Mouse (Mus musculus): ENCODE data around the gene Ufsp2. TPM values are rescaled to one million over a fixed set of nuclear protein-coding genes. Genes with fewer than 3 reads are reported as not detected.

Ufsp2 gene
- polyA plus RNA-seq, 1 experiment from 2014 or later = 60.7 TPM

DNA sequence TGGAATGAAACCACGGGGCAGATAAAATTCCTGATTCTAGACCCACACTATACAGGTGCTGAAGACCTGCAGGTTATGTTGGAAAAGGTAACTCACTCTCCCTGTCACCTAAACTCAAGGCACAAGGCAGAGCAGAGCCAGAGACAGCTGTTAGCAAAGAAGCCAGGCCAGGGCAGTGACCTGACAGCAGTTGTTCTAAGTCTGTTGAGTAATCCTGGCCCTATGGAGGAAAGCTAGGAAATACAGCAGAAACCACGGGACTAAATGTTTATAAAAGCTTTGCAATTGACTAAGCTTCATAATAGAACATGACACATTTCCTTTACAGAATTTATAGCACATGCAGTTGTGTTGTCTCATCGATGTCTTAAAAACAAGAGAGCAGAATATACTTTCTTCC, 20.2 kb downstream of the Ufsp2 start:
- Histone ChIP-seq H3K27me3 (ENCODE audit: low read depth, poor library complexity, severe bottlenecking) (no peaks in the 10 kb centered on the region), H3K27ac (replicated peaks) (no peak overlapping the region), H3K4me3 (no peak overlapping the region), H3K4me1 (peaks cover 26% of the 10 kb centered on the region), H3K36me3 (peaks cover 49% of the 10 kb centered on the region), H3K9me3 (replicated peaks) (no peaks in the 10 kb centered on the region)
- DNase-seq (ENCODE audit: low spot score) = no peak
- 88% methylated on average over 3 of the region's 3 CpGs for WGBS

GRCm38 (mm10) chr8:45998228-45998627, 22.9 kb downstream of the Ufsp2 start:
- Histone ChIP-seq H3K27me3 (ENCODE audit: low read depth, poor library complexity, severe bottlenecking) (no peaks in the 10 kb centered on the region), H3K27ac (replicated peaks) (no peak overlapping the region), H3K9me3 (replicated peaks) (no peaks in the 10 kb centered on the region), H3K4me1 (peaks cover 27% of the 10 kb centered on the region), H3K36me3 (peaks cover 42% of the 10 kb centered on the region), H3K4me3 (no peak overlapping the region)
- DNase-seq (ENCODE audit: low spot score) = no peak
- 85% methylated on average over 2 of the region's 2 CpGs for WGBS

- Histone ChIP-seq H3K9me3 (replicated peaks) (no peaks in the 10 kb centered on the region), H3K4me1 (peaks cover 27% of the 10 kb centered on the region), H3K27me3 (ENCODE audit: low read depth, poor library complexity, severe bottlenecking) (no peaks in the 10 kb centered on the region), H3K36me3 (peaks cover 32% of the 10 kb centered on the region), H3K27ac (replicated peaks) (peak within 1 kb of the TSS; percentile 97), H3K4me3 (peak within 1 kb of the TSS; percentile 68)
- WGBS = 4% methylated on average over 22 of the region's 22 CpGs
- no peak for DNase-seq (ENCODE audit: low spot score)
Measured at GRCm38 (mm10) chr8:45999138-45999783, 23.9 kb downstream of the Ufsp2 start, which contains the start of gene Lrp2bp. Gene Lrp2bp (plus strand): TSS chr8:45999303.

- Histone ChIP-seq H3K27me3 (ENCODE audit: low read depth, poor library complexity, severe bottlenecking) (no peaks in the 10 kb centered on the region), H3K27ac (replicated peaks) (peak overlapping the region; percentile 97), H3K9me3 (replicated peaks) (no peaks in the 10 kb centered on the region), H3K4me3 (peak overlapping the region; percentile 68), H3K4me1 (peaks cover 27% of the 10 kb centered on the region), H3K36me3 (peaks cover 28% of the 10 kb centered on the region)
- DNase-seq (ENCODE audit: low spot score) = peak; percentile 99
- WGBS = 8% methylated on average over 55 of the region's 55 CpGs
Measured at GRCm38 (mm10) chr8:45999784-46000705, 24.7 kb downstream of the Ufsp2 start.

DNA sequence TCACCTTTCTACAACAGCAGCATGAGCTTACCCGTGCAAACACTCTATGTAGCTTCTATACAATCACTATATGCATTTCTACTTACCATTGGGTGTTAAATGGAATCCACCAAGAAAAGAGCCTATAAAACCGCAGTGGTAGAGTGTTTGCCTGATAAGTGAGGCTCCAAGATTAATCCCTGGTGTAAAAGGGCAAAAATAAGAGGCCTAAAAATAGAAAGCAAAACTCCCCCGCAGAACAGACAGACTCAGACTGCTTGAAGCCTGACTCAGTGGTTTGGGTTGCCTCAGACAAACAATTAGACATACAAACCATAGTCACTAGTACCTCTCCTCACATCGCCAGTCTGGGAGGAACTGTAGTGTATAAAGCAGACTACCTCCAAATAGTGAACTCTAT, 30.3 kb downstream of the Ufsp2 start, which contains the start of gene Ankrd37:
TSS of gene Ankrd37 (minus strand) at position 112 of the 400 bp plus-strand sequence.
- H3K9me3 ChIP-seq (replicated peaks) = no peaks in the 10 kb centered on the region
- H3K4me3 ChIP-seq = no peak within 1 kb of the TSS
- no peak for DNase-seq (ENCODE audit: low spot score)
- no peak within 1 kb of the TSS for H3K27ac ChIP-seq (replicated peaks)
- H3K4me1 ChIP-seq = peaks cover 3% of the 10 kb centered on the region
- H3K27me3 ChIP-seq (ENCODE audit: low read depth, poor library complexity, severe bottlenecking) = no peaks in the 10 kb centered on the region
- 73% methylated on average over 4 of the region's 4 CpGs for WGBS
- H3K36me3 ChIP-seq = no peaks in the 10 kb centered on the region

DNA sequence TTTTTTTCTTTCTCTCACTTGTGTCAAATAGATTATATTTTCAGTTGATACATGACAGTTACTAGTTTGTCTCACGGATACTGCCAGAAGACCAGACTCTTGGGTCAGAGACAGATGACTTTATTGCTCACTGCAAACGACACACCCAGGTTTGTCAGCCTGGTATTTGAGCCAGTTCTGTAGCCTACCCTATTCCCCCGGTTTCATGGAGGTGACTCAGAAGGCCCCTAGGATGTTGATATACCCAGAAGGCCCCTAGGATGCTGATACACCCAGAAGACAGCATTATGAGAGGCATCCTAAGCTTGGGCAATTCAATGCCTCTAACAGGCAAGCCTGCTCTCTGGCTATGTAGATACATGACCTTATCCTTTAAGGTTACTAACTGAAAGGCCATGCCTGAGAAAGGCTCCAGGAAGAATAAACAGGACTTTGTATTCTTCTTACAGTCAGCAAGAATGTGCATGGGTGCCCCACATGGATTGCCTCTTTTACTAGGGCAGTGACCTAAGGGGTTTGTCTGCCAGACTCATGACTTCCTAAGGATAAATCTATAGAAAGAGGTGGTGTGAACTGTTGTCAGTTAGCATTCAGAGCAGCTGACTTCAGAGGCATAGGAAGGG, 31.8 kb downstream of the Ufsp2 start:
- WGBS = 85% methylated on average over 3 of the region's 3 CpGs
- no peak for DNase-seq (ENCODE audit: low spot score)

DNA sequence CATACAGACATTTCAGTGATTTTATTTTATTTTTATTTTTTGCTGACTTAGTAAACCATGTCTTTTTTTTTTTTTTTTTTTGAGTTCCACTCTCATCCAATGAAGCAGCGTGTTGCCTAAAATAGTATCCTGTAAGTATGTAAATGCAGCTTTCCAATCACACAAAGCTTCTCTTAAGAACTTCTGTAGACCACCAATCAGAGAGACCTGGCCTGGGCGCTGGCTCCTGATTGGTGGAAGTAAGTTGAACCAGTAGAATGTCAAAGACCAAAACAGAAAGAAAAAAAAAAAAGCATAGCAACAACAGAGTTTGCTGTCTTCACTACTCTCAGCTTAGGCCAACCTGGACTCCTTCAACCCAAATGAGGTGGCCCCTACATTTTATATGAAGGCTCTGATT, 35.0 kb downstream of the Ufsp2 start:
- Histone ChIP-seq H3K9me3 (replicated peaks) (no peaks in the 10 kb centered on the region), H3K27ac (replicated peaks) (no peak overlapping the region), H3K4me1 (peaks cover 14% of the 10 kb centered on the region), H3K27me3 (ENCODE audit: low read depth, poor library complexity, severe bottlenecking) (no peaks in the 10 kb centered on the region), H3K4me3 (peak overlapping the region; percentile 40), H3K36me3 (no peaks in the 10 kb centered on the region)
- no peak for DNase-seq (ENCODE audit: low spot score)
- 45% methylated on average over 2 of the region's 2 CpGs for WGBS

More for the DNA sequence above, 31.8 kb downstream of the Ufsp2 start:
- Histone ChIP-seq H3K4me1 (peaks cover 14% of the 10 kb centered on the region), H3K4me3 (no peak overlapping the region), H3K9me3 (replicated peaks) (no peaks in the 10 kb centered on the region), H3K36me3 (no peaks in the 10 kb centered on the region), H3K27ac (replicated peaks) (no peak overlapping the region), H3K27me3 (ENCODE audit: low read depth, poor library complexity, severe bottlenecking) (no peaks in the 10 kb centered on the region)

GRCm38 (mm10) chr8:46010746-46011680, 35.7 kb downstream of the Ufsp2 start:
- Histone ChIP-seq H3K27ac (replicated peaks) (no peak overlapping the region), H3K4me3 (peak overlapping the region; percentile 40), H3K9me3 (replicated peaks) (no peaks in the 10 kb centered on the region), H3K27me3 (ENCODE audit: low read depth, poor library complexity, severe bottlenecking) (no peaks in the 10 kb centered on the region), H3K4me1 (peaks cover 14% of the 10 kb centered on the region), H3K36me3 (no peaks in the 10 kb centered on the region)
- WGBS = 16% methylated on average over 17 of the region's 17 CpGs
- peak; percentile 50 for DNase-seq (ENCODE audit: low spot score)

DNA sequence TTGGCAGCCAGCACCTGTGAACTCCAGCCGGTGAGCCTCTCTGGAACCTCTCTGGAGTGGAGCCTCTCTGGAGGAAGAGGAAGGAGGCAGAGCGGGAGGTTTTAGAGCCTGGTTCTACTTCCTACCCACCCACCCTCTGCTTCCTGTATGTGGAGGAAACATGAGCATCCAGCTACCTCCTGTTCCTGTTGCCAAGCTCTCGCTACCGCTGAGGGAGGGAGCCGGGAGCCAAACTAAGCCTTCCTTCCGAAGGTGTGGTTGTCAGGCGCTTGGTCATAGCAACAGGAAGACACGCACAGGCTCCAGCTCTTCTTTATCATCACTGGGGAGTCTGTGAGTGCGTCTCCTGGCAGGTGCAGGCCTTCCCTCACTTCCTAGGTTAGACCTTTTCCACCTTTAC, 46.9 kb downstream of the Ufsp2 start:
- Histone ChIP-seq H3K27ac (replicated peaks) (no peak overlapping the region), H3K4me3 (no peak overlapping the region), H3K36me3 (no peaks in the 10 kb centered on the region), H3K27me3 (ENCODE audit: low read depth, poor library complexity, severe bottlenecking) (no peaks in the 10 kb centered on the region), H3K4me1 (no peaks in the 10 kb centered on the region), H3K9me3 (replicated peaks) (no peaks in the 10 kb centered on the region)
- no peak for DNase-seq (ENCODE audit: low spot score)
- 84% methylated on average over 9 of the region's 9 CpGs for WGBS

DNA sequence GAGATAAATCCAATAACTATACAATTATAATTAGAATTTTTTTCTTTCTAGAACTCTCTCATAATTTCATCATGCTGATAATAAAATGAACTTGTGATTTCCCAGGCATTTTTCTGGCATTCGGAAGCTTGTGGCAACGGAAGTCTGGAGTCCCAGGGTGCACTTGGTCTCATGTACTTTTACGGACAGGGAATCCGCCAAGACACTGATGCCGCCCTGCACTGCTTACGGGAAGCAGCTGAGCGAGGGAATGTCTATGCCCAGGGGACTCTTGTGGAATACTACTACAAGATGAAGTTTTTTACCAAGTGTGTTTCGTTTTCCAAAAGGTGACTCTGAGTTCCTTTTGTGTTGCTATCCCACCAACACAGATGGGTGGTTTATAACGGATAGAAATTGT, 47.4 kb downstream of the Ufsp2 start:
- Histone ChIP-seq H3K9me3 (replicated peaks) (no peaks in the 10 kb centered on the region), H3K4me3 (no peak overlapping the region), H3K27me3 (ENCODE audit: low read depth, poor library complexity, severe bottlenecking) (no peaks in the 10 kb centered on the region), H3K27ac (replicated peaks) (no peak overlapping the region), H3K4me1 (no peaks in the 10 kb centered on the region), H3K36me3 (no peaks in the 10 kb centered on the region)
- no peak for DNase-seq (ENCODE audit: low spot score)
- WGBS = 94% methylated on average over 9 of the region's 9 CpGs

GRCm38 (mm10) chr8:46024392-46024791, 49.1 kb downstream of the Ufsp2 start:
- Histone ChIP-seq H3K36me3 (no peaks in the 10 kb centered on the region), H3K9me3 (replicated peaks) (no peaks in the 10 kb centered on the region), H3K4me1 (no peaks in the 10 kb centered on the region), H3K4me3 (no peak overlapping the region), H3K27ac (replicated peaks) (no peak overlapping the region), H3K27me3 (ENCODE audit: low read depth, poor library complexity, severe bottlenecking) (no peaks in the 10 kb centered on the region)
- DNase-seq (ENCODE audit: low spot score) = no peak
- 68% methylated on average over 4 of the region's 4 CpGs for WGBS

DNA sequence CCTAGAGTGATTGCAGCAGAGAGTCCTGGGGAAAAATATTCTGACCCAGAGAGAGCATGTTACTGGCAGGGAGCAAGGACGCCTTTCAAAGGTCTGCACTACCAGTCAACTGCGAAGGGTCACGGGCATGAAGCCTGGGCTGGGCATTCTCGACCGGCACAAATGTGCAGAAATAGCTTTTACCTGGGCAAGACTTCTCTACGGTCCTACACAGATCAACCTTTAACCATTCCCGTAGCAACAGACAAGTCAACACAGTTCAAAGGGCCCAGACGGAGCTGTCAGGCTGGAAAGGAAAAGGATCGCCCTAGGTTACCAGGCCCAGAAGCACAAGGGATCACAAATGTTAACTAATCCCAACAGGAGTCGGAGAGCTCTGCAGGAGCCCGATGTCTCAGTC, 60.9 kb downstream of the Ufsp2 start:
- 72% methylated on average over 11 of the region's 11 CpGs for WGBS

More for the DNA sequence above, 60.9 kb downstream of the Ufsp2 start:
- H3K4me1 ChIP-seq = no peaks in the 10 kb centered on the region
- no peak overlapping the region for H3K27ac ChIP-seq (replicated peaks)
- no peaks in the 10 kb centered on the region for H3K9me3 ChIP-seq (replicated peaks)
- no peak for DNase-seq (ENCODE audit: low spot score)
- H3K27me3 ChIP-seq (ENCODE audit: low read depth, poor library complexity, severe bottlenecking) = no peaks in the 10 kb centered on the region
- H3K36me3 ChIP-seq = peaks cover 6% of the 10 kb centered on the region; the same call in 1 of the 2 replicates
- H3K4me3 ChIP-seq = no peak overlapping the region
